In genomic region chr4:86690194-86690593, GRCm38 (mm10) we compare ENCODE assay signal across 8 mouse cellular contexts. TPM values are rescaled to one million over a fixed set of nuclear protein-coding genes. Genes with fewer than 3 reads are reported as not detected.
DNase-seq lines count a peak whose midpoint lies in the region; ATAC-seq lines count a peak whose summit lies in the region.

No protein-coding gene starts in this region.

- ATAC-seq in hindbrain, embryonic 12.5 days (ENCODE audit: low FRiP score) = no peak
- ATAC-seq in forebrain, embryonic 16.5 days = no peak

- DNase-seq in adrenal gland, adult 2 months = peak; percentile 85
- DNase-seq in adrenal gland, postnatal 4 days (ENCODE audit: low spot score in 2 of 2) = no peak
- peak; percentile 42 for DNase-seq in liver
- peak; percentile 64 to 72 for DNase-seq in monocyte, adult 2 months (ENCODE audit: low read depth in 1 of 2, low spot score in 2 of 2)
- no peak for DNase-seq in spleen, postnatal 10 days (ENCODE audit: low spot score in 2 of 2)

- 66% methylated on average over 7 of the region's 7 CpGs for WGBS in hindbrain, embryonic 12.5 days
- 67% methylated on average over 7 of the region's 7 CpGs for WGBS in forebrain, embryonic 16.5 days

- H3K27me3 ChIP-seq in hindbrain, embryonic 12.5 days = no peaks in the 10 kb centered on the region; the same call in 1 of the 2 replicates
- no peaks in the 10 kb centered on the region for H3K27me3 ChIP-seq in forebrain, embryonic 16.5 days (replicated peaks; ENCODE audit: control insufficient read depth, insufficient read depth, low read length)

- H3K4me1 ChIP-seq in brown adipose tissue, adult 24 weeks (ENCODE audit: control insufficient read depth, insufficient read depth, insufficient read length, low read length) = peaks cover 30% of the 10 kb centered on the region
- no peaks in the 10 kb centered on the region for H3K4me1 ChIP-seq in hindbrain, embryonic 12.5 days
- no peaks in the 10 kb centered on the region for H3K4me1 ChIP-seq in forebrain, embryonic 16.5 days (replicated peaks; ENCODE audit: control insufficient read depth, insufficient read depth, low read length)

- H3K9ac ChIP-seq in hindbrain, embryonic 12.5 days = no peak overlapping the region
- H3K9ac ChIP-seq in forebrain, embryonic 16.5 days (replicated peaks; ENCODE audit: low read depth, low read length) = no peak overlapping the region

- H3K36me3 ChIP-seq in hindbrain, embryonic 12.5 days = no peaks in the 10 kb centered on the region
- no peaks in the 10 kb centered on the region for H3K36me3 ChIP-seq in forebrain, embryonic 16.5 days (ENCODE audit: control insufficient read depth, insufficient read depth)

- no peak overlapping the region for H3K4me3 ChIP-seq in brown adipose tissue, adult 24 weeks (ENCODE audit: insufficient read depth, low read depth, low read length)
- H3K4me3 ChIP-seq in hindbrain, embryonic 12.5 days = no peak overlapping the region
- H3K4me3 ChIP-seq in forebrain, embryonic 16.5 days (replicated peaks; ENCODE audit: low read length) = no peak overlapping the region

- no peaks in the 10 kb centered on the region for H3K9me3 ChIP-seq in hindbrain, embryonic 12.5 days (replicated peaks)
- no peaks in the 10 kb centered on the region for H3K9me3 ChIP-seq in forebrain, embryonic 16.5 days (ENCODE audit: control insufficient read depth, low read length)

- peak overlapping the region; percentile 100 for H3K27ac ChIP-seq in brown adipose tissue, adult 24 weeks (replicated peaks; ENCODE audit: low read depth, low read length)
- no peak overlapping the region for H3K27ac ChIP-seq in hindbrain, embryonic 12.5 days
- H3K27ac ChIP-seq in forebrain, embryonic 16.5 days (ENCODE audit: low read length) = no peak overlapping the region

- H3K4me2 ChIP-seq in hindbrain, embryonic 12.5 days (replicated peaks) = no peak overlapping the region
- no peak overlapping the region for H3K4me2 ChIP-seq in forebrain, embryonic 16.5 days (ENCODE audit: low read length)

RNA-seq across cellular contexts. Expression of gene Plin2, which starts 20.3 kb away (rescaled TPM):
- 100 to 1,000 TPM; 465 to 481 TPM for total RNA-seq in adrenal gland, adult 2 months (2021)
- polyA plus RNA-seq in adrenal gland, adult 2 months (2012; rRNA removed) = 304 TPM in 2 replicates
- total RNA-seq in adrenal gland, postnatal 4 days (2021) = 100 to 1,000 TPM; 209 to 264 TPM
- polyA plus RNA-seq in brown adipose tissue, adult 24 weeks (2012; ENCODE audit: insufficient read depth, insufficient read length, missing spikeins) = 969 and 1,325 TPM in 2 replicates
- 62.3 and 62.4 TPM in 2 replicates for polyA plus RNA-seq in hindbrain, embryonic 12.5 days (2016; fragmentation: Nextera tagmentation; extraction: Ambion mirVana)
- polyA plus RNA-seq in forebrain, embryonic 16.5 days (2015; fragmentation: Nextera tagmentation; extraction: Ambion mirVana) = 37.3 and 43.7 TPM in 2 replicates

RNA-seq across cellular contexts. Expression of gene Dennd4c, which starts 58.2 kb away (rescaled TPM):
- 10 to 100 TPM; 41.3 to 51.5 TPM for total RNA-seq in adrenal gland, adult 2 months (2021)
- 3.7 and 4.8 TPM in 2 replicates for polyA plus RNA-seq in adrenal gland, adult 2 months (2012; rRNA removed)
- total RNA-seq in adrenal gland, postnatal 4 days (2021) = 10 to 100 TPM; 44.4 to 46.0 TPM
- 13.7 and 14.5 TPM in 2 replicates for polyA plus RNA-seq in brown adipose tissue, adult 24 weeks (2012; ENCODE audit: insufficient read depth, insufficient read length, missing spikeins)
- polyA plus RNA-seq in hindbrain, embryonic 12.5 days (2016; fragmentation: Nextera tagmentation; extraction: Ambion mirVana) = 6.0 and 6.7 TPM in 2 replicates
- 3.2 and 4.7 TPM in 2 replicates for polyA plus RNA-seq in forebrain, embryonic 16.5 days (2015; fragmentation: Nextera tagmentation; extraction: Ambion mirVana)

Comparison
In these comparisons a context has a peak if more than half of its experiments do, and no peak if none do; other contexts are left out.
1. DNase-seq: peak in adrenal gland, adult 2 months (single experiment), liver (single experiment) and monocyte, adult 2 months (2 of 2); none in adrenal gland, postnatal 4 days (0 of 2) and spleen, postnatal 10 days (0 of 2).